Comparison of ENCODE assay signal across 8 mouse cellular contexts in genomic region chr2:136885579-136885978, GRCm38 (mm10). TPM values are rescaled to one million over a fixed set of nuclear protein-coding genes. Genes with fewer than 3 reads are reported as not detected.
DNase-seq lines count a peak whose midpoint lies in the region; ATAC-seq lines count a peak whose summit lies in the region.
"Had no signal": no experiment of that assay in that cellular context is flagged by ENCODE, and none has a peak within 500 bp of the region (broad histone marks: within the 10 kb centered on the region; RNA-seq: fewer than 3 reads in every experiment).

Gene AL731706.2, minus strand, starts transcription at chr2:136885679.

- H3K9ac ChIP-seq in neural tube, embryonic 11.5 days (ENCODE audit: low read length) = no peak within 1 kb of the TSS
- no peak within 1 kb of the TSS for H3K9ac ChIP-seq in limb, embryonic 12.5 days (replicated peaks)

- H3K4me1 ChIP-seq in neural tube, embryonic 11.5 days (ENCODE audit: control insufficient read depth, insufficient read depth, low read length) = no peaks in the 10 kb centered on the region
- H3K4me1 ChIP-seq in limb, embryonic 12.5 days (replicated peaks) = no peaks in the 10 kb centered on the region

- ATAC-seq in neural tube, embryonic 11.5 days (ENCODE audit: insufficient read depth, low FRiP score, low TSS enrichment) = no peak
- ATAC-seq in limb, embryonic 12.5 days (ENCODE audit: insufficient number of reproducible peaks, insufficient read depth, low FRiP score, low TSS enrichment, low read depth) = no peak
- no peak for ATAC-seq in erythroid progenitor cell, adult 5-6 weeks (replicated peaks; ENCODE audit: low FRiP score, poor library complexity, severe bottlenecking)

- no peaks in the 10 kb centered on the region for H3K36me3 ChIP-seq in neural tube, embryonic 11.5 days (ENCODE audit: control insufficient read depth, insufficient read depth, low read length)
- H3K36me3 ChIP-seq in limb, embryonic 12.5 days = peaks cover 34% of the 10 kb centered on the region

- no peaks in the 10 kb centered on the region for H3K9me3 ChIP-seq in neural tube, embryonic 11.5 days (ENCODE audit: control insufficient read depth, low read length)
- no peaks in the 10 kb centered on the region for H3K9me3 ChIP-seq in limb, embryonic 12.5 days

- H3K4me3 ChIP-seq in neural tube, embryonic 11.5 days (ENCODE audit: low read depth, low read length) = no peak within 1 kb of the TSS
- no peak within 1 kb of the TSS for H3K4me3 ChIP-seq in limb, embryonic 12.5 days (replicated peaks)

- DNase-seq in neural tube, embryonic 11.5 days (ENCODE audit: low spot score) = no peak
- DNase-seq in neural tube, embryonic 10.5 days (ENCODE audit: extremely low spot score, low spot score) = no peak
- no peak for DNase-seq in heart, adult 8-10 months (ENCODE audit: low spot score)
- no peak for DNase-seq in embryo, embryonic 9.5 days (ENCODE audit: extremely low spot score)
- DNase-seq in right cerebral cortex, postnatal 4 days = no peak

- H3K27ac ChIP-seq in neural tube, embryonic 11.5 days (ENCODE audit: low read depth, low read length) = no peak within 1 kb of the TSS
- H3K27ac ChIP-seq in limb, embryonic 12.5 days = no peak within 1 kb of the TSS

- H3K27me3 ChIP-seq in neural tube, embryonic 11.5 days (ENCODE audit: control insufficient read depth, insufficient read depth, low read length) = no peaks in the 10 kb centered on the region
- H3K27me3 ChIP-seq in limb, embryonic 12.5 days = no peaks in the 10 kb centered on the region

- no peak within 1 kb of the TSS for H3K4me2 ChIP-seq in neural tube, embryonic 11.5 days (ENCODE audit: low read depth)
- H3K4me2 ChIP-seq in limb, embryonic 12.5 days = no peak within 1 kb of the TSS

- WGBS in neural tube, embryonic 11.5 days = 98% methylated on average over 2 of the region's 2 CpGs
- 89% methylated on average over 2 of the region's 2 CpGs for WGBS in limb, embryonic 12.5 days

RNA-seq across cellular contexts. Expression of gene AL731706.2, which starts in this region (rescaled TPM):
- polyA plus RNA-seq in neural tube, embryonic 11.5 days (2014; fragmentation: Nextera tagmentation; extraction: Ambion mirVana) = 30.4 and 31.2 TPM in 2 replicates
- 10 to 100 TPM; 18.8 to 61.2 (median 25.1) TPM for total RNA-seq in heart, adult 8-10 months (2022)
- polyA plus RNA-seq in limb, embryonic 12.5 days (2016; fragmentation: Nextera tagmentation; extraction: Ambion mirVana) = 26.8 and 28.0 TPM in 2 replicates
- not detected in 2 replicates for total RNA-seq in erythroid progenitor cell, adult 5-6 weeks (2015; ENCODE audit: low replicate concordance)
- 11.9 TPM in 1 of 2 replicates, not detected in the other for total RNA-seq in erythroid progenitor cell, adult 5-6 weeks (2017; ENCODE audit: low replicate concordance)
- total RNA-seq: liver, adult 2 months had no signal
- polyA plus RNA-seq: liver, adult 2 months had no signal
